ENCODE assay signal across 9 mouse cellular contexts in the genomic region with DNA sequence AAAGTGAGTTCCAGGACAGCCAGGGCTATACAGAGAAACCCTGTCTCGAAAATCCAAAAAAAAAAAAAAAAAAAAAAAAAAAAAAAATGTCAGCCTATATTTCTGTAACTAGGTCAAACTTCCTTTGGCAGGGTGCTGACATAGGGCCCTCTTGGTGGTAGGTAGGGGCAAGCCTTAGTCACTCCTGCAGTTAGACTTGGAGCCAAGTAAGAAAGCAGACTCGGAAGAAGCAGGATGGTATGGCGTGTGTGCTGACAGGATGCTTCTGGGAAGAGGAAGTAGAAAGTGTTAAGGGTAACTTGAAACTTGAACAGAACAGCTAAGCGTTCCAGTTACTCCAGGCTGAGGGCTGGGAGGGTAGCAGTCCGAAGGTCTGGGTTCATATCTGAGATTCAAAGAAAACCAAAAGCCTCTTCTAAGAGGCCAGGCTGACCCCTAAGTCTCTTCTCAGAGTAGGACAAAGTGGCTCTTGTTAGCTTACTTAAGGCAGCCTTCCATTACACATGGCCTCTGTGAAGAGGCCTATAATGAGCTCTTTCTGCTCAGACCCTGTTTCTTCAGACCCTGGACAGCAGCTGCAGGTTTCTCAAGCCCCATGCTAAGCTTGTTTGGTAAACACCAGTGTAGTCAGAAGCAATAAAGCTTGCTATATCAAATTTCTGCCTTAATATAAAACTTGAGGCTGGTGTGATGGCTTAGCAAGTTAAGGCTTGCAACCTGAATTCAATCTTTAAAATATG. TPM values are rescaled to one million over a fixed set of nuclear protein-coding genes. Genes with fewer than 3 reads are reported as not detected.
DNase-seq lines count a peak whose midpoint lies in the region; ATAC-seq and TF ChIP-seq lines count a peak whose summit lies in the region.
"Had no signal": no experiment of that assay in that cellular context is flagged by ENCODE, and none has a peak within 500 bp of the region (broad histone marks: within the 10 kb centered on the region; RNA-seq: fewer than 3 reads in every experiment).

No protein-coding gene starts in this region.

- no peak overlapping the region for H3K4me3 ChIP-seq in lung, embryonic 14.5 days (ENCODE audit: low read depth, low read length)
- H3K4me3 ChIP-seq in forebrain, postnatal 0 days (ENCODE audit: low read depth, low read length) = no peak overlapping the region
- no peak overlapping the region for H3K4me3 ChIP-seq in neural tube, embryonic 14.5 days (ENCODE audit: low read depth, low read length)

- no peak for TF ChIP-seq CTCF in lung, embryonic 14.5 days (IDR thresholded peaks at IDR 0.05; ENCODE audit: low read depth)
- TF ChIP-seq CTCF in forebrain, postnatal 0 days (IDR thresholded peaks at IDR 0.05; ENCODE audit: low read depth) = no peak

- intact Hi-C loops in left cerebral cortex, postnatal 4 days (cut with DNase I) = no loop called here

- no peak overlapping the region for H3K9ac ChIP-seq in lung, embryonic 14.5 days
- no peak overlapping the region for H3K9ac ChIP-seq in forebrain, postnatal 0 days
- no peak overlapping the region for H3K9ac ChIP-seq in neural tube, embryonic 14.5 days (replicated peaks; ENCODE audit: low read depth, low read length)

- H3K4me2 ChIP-seq in lung, embryonic 14.5 days = no peak overlapping the region
- no peak overlapping the region for H3K4me2 ChIP-seq in forebrain, postnatal 0 days (ENCODE audit: low read depth)
- H3K4me2 ChIP-seq in neural tube, embryonic 14.5 days (ENCODE audit: low read depth, low read length) = no peak overlapping the region

- ATAC-seq in lung, embryonic 14.5 days (ENCODE audit: insufficient read depth) = no peak
- ATAC-seq in forebrain, postnatal 0 days = peak; percentile 42
- ATAC-seq in neural tube, embryonic 14.5 days (ENCODE audit: low read depth) = peak; percentile 20; the same call in 1 of the 2 replicates

- 46% methylated on average over 4 of the region's 5 CpGs for whole genome bisulfite sequencing in lung, embryonic 14.5 days
- WGBS in forebrain, postnatal 0 days = 74% methylated on average over 5 of the region's 5 CpGs
- WGBS in neural tube, embryonic 14.5 days = 82% methylated on average over 4 of the region's 5 CpGs

- no peaks in the 10 kb centered on the region for H3K27me3 ChIP-seq in lung, embryonic 14.5 days (ENCODE audit: insufficient read depth, low read length)
- no peaks in the 10 kb centered on the region for H3K27me3 ChIP-seq in forebrain, postnatal 0 days (ENCODE audit: insufficient read depth, low read length)
- no peaks in the 10 kb centered on the region for H3K27me3 ChIP-seq in neural tube, embryonic 14.5 days (ENCODE audit: control insufficient read depth, insufficient read depth, low read length)

- H3K4me1 ChIP-seq in lung, embryonic 14.5 days (ENCODE audit: insufficient read depth) = no peaks in the 10 kb centered on the region
- no peaks in the 10 kb centered on the region for H3K4me1 ChIP-seq in forebrain, postnatal 0 days (ENCODE audit: insufficient read depth)
- no peaks in the 10 kb centered on the region; the same call in none of the 2 replicates for H3K4me1 ChIP-seq in neural tube, embryonic 14.5 days (ENCODE audit: control insufficient read depth, insufficient read depth, low read length)

- H3K36me3 ChIP-seq in lung, embryonic 14.5 days (ENCODE audit: insufficient read depth) = peaks cover 89% of the 10 kb centered on the region
- H3K36me3 ChIP-seq in forebrain, postnatal 0 days (ENCODE audit: insufficient read depth) = peaks cover 66% of the 10 kb centered on the region
- peaks cover 40% of the 10 kb centered on the region for H3K36me3 ChIP-seq in neural tube, embryonic 14.5 days (ENCODE audit: control insufficient read depth, insufficient read depth, low read length)

- 0 out of 2 replicates have a peak overlapping the region, but pooled peaks have one; percentile 14 for H3K27ac ChIP-seq in lung, embryonic 14.5 days (ENCODE audit: low read depth)
- H3K27ac ChIP-seq in forebrain, postnatal 0 days (ENCODE audit: low read depth, low read length) = no peak overlapping the region
- H3K27ac ChIP-seq in neural tube, embryonic 14.5 days (ENCODE audit: low read depth, low read length) = no peak overlapping the region

- DNase-seq in heart, adult 11 months = peak; percentile 90
- no peak for DNase-seq in heart, adult 9 months (ENCODE audit: low spot score in 2 of 2)
- no peak for DNase-seq in lung, embryonic 14.5 days
- no peak for DNase-seq in lung, postnatal 10 days
- no peak for DNase-seq in forebrain, postnatal 0 days
- DNase-seq in urinary bladder, postnatal 14 days (ENCODE audit: low spot score) = no peak
- DNase-seq in left cerebral cortex, postnatal 4 days = no peak
- DNase-seq: adrenal gland, postnatal 14 days had no signal

- H3K9me3 ChIP-seq in lung, embryonic 14.5 days (ENCODE audit: low read depth, low read length) = no peaks in the 10 kb centered on the region
- no peaks in the 10 kb centered on the region for H3K9me3 ChIP-seq in forebrain, postnatal 0 days (ENCODE audit: low read length)
- H3K9me3 ChIP-seq in neural tube, embryonic 14.5 days (ENCODE audit: control insufficient read depth, low read length) = no peaks in the 10 kb centered on the region

RNA-seq across cellular contexts. Expression of a gene that starts 17.0 kb away (rescaled TPM):
- 43.4 and 46.6 TPM in 2 replicates for polyA plus RNA-seq in lung, embryonic 14.5 days (2014; fragmentation: Nextera tagmentation; extraction: Ambion mirVana)
- total RNA-seq in forebrain, postnatal 0 days (2014; rRNA removed) = 41.7 and 43.9 TPM in 2 replicates
- 21.5 and 26.1 TPM in 2 replicates for polyA plus RNA-seq in forebrain, postnatal 0 days (2015; fragmentation: Nextera tagmentation; extraction: Ambion mirVana)
- 28.0 and 33.0 TPM in 2 replicates for polyA plus RNA-seq in neural tube, embryonic 14.5 days (2014; fragmentation: Nextera tagmentation; extraction: Ambion mirVana)
- 10 to 100 TPM; 34.8 to 36.9 TPM for total RNA-seq in left cerebral cortex, postnatal 4 days (2021)

RNA-seq across cellular contexts. Expression of a gene that starts 31.0 kb away (rescaled TPM):
- 241 and 258 TPM in 2 replicates for polyA plus RNA-seq in lung, embryonic 14.5 days (2014; fragmentation: Nextera tagmentation; extraction: Ambion mirVana)
- 105 and 108 TPM in 2 replicates for total RNA-seq in forebrain, postnatal 0 days (2014; rRNA removed)
- polyA plus RNA-seq in forebrain, postnatal 0 days (2015; fragmentation: Nextera tagmentation; extraction: Ambion mirVana) = 267 and 312 TPM in 2 replicates
- polyA plus RNA-seq in neural tube, embryonic 14.5 days (2014; fragmentation: Nextera tagmentation; extraction: Ambion mirVana) = 303 and 313 TPM in 2 replicates
- 100 to 1,000 TPM; 224 TPM for total RNA-seq in left cerebral cortex, postnatal 4 days (2021)
